Mouse (Mus musculus) embryonic facial prominence, embryonic 15.5 days (tissue): ENCODE data around the gene 5031439G07Rik. TPM values are rescaled to one million over a fixed set of nuclear protein-coding genes. Genes with fewer than 3 reads are reported as not detected.

Experiments
- ATAC-seq: fragments of 200-750 bp; cut with Nextera tagmentation; 2 replicates; pipeline ENCODE4 v1.8.0; 2017; ENCODE audit warnings: low read depth, moderate TSS enrichment; ENCODE audit not compliant: insufficient number of reproducible peaks, low FRiP score, low TSS enrichment
- H3K27ac ChIP-seq: fragments of 300-500 bp; sonication (generic); replicated peaks from 2 replicates; pipeline ENCODE4 v1.5.1; 2015; ENCODE audit warnings: mild to moderate bottlenecking, inconsistent platforms
- H3K27me3 ChIP-seq: fragments of 300-500 bp; sonication (generic); 2 replicates; pipeline ENCODE4 v1.6.1; 2015; ENCODE audit warnings: inconsistent platforms
- H3K36me3 ChIP-seq: fragments of 300-500 bp; sonication (generic); 2 replicates; pipeline ENCODE4 v1.6.1; 2015; ENCODE audit warnings: mild to moderate bottlenecking, inconsistent platforms
- H3K4me1 ChIP-seq: fragments of 300-500 bp; sonication (generic); 2 replicates; pipeline ENCODE4 v1.6.1; 2015; ENCODE audit warnings: inconsistent platforms
- H3K4me2 ChIP-seq: fragments of 300-500 bp; sonication (generic); replicated peaks from 2 replicates; pipeline ENCODE4 v1.6.1; 2015; ENCODE audit warnings: mild to moderate bottlenecking, inconsistent platforms
- H3K4me3 ChIP-seq: fragments of 300-500 bp; sonication (generic); replicated peaks from 2 replicates; pipeline ENCODE4 v1.5.1; 2015; ENCODE audit warnings: mild to moderate bottlenecking, inconsistent platforms
- H3K9ac ChIP-seq: fragments of 300-500 bp; sonication (generic); 2 replicates; pipeline ENCODE4 v1.6.1; 2015; ENCODE audit warnings: inconsistent platforms
- H3K9me3 ChIP-seq: fragments of 300-500 bp; sonication (generic); replicated peaks from 2 replicates; pipeline ENCODE4 v1.6.1; 2016; ENCODE audit warnings: inconsistent platforms
- WGBS: fragments of 180-500 bp; shearing (Covaris S2); methylation state at CpG from one replicate; pipeline ENCODE4 v1.1.7; 2015; 5-methylcytosine and 5-hydroxymethylcytosine counted together
- polyA plus RNA-seq: library from polyadenylated mRNA; unstranded; fragments of >200 nt; fragmentation: Nextera tagmentation; extraction: Ambion mirVana; gene quantifications from 2 replicates; pipeline ENCODE4 v1.2.1, GENCODE M21; 2015

The 5031439G07Rik gene
- polyA plus RNA-seq, 1 experiment from 2014 or later, result 9.1 TPM

DNA sequence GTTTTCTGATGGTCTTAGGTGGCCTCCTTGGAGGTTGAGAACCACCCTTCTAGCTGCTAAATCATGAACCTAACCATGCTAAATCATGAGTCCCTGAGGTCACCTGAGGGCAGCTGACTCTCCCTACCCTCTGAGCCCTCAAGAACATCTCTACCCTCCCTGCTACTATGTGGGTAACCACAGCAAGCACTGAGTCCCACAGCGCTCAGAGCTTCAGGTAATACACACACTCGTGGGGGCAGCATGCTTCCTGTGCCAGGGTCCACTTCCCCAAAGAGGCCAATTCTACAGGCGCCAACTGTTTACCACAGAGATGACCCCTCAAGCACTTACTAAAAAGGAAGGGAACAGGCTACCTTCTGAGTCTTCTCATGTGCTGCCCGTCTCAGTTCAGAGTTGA, 19.8 kb downstream of the 5031439G07Rik start:
- H3K4me2 ChIP-seq, result no peak overlapping the region
- H3K9ac ChIP-seq, result no peak overlapping the region
- H3K27me3 ChIP-seq, result no peaks in the 10 kb centered on the region
- no peak for ATAC-seq
- H3K4me1 ChIP-seq, result peaks cover 6% of the 10 kb centered on the region; the same call in 1 of the 2 replicates
- no peaks in the 10 kb centered on the region for H3K9me3 ChIP-seq
- H3K36me3 ChIP-seq, result no peaks in the 10 kb centered on the region
- no peak overlapping the region for H3K4me3 ChIP-seq
- no peak overlapping the region for H3K27ac ChIP-seq
- WGBS, result 85% methylated on average over 4 of the region's 4 CpGs

DNA sequence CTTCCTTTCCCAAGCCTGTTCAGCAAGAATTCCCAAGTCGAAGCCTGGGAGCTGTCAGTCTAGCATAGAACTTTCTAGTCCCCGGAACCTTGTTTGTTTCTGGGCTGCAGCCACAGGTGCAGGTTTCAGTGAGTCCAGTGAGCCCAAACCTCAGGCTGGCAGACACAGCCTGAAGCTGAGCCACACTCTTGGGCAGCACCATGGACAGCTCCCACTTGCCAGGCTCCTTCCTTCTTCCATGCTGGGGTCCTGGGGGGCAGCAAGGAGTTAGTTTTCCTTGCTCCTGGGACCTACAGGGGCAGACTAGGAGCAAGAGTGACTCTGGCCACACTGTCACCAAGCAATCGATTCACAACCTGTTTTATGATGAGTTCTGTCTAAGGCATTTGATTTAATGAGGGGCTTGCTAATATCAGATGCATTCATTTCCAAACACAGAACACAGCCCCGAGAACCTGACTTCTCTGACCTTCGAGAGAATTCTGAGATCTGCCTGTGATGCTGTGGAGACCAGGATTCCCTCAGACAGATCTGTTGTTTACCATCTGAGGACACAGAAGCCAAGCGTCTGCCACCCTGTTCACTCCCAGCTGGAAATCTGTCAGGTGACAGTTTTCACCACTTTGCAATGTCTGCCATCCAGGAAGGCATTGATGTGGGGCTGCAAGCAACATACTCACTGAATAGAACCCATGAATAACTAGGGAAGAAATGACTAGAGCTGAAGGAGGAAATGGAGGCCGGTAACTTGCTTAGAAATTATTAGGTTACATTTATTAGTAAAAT, 22.6 kb downstream of the 5031439G07Rik start:
- H3K4me3 ChIP-seq, result no peak overlapping the region
- ATAC-seq, result no peak
- H3K4me1 ChIP-seq, result no peaks in the 10 kb centered on the region; the same call in 1 of the 2 replicates
- 64% methylated on average over 7 of the region's 7 CpGs for WGBS
- no peaks in the 10 kb centered on the region for H3K9me3 ChIP-seq
- H3K36me3 ChIP-seq, result no peaks in the 10 kb centered on the region
- H3K4me2 ChIP-seq, result no peak overlapping the region
- H3K27ac ChIP-seq, result no peak overlapping the region
- H3K27me3 ChIP-seq, result no peaks in the 10 kb centered on the region
- H3K9ac ChIP-seq, result no peak overlapping the region

DNA sequence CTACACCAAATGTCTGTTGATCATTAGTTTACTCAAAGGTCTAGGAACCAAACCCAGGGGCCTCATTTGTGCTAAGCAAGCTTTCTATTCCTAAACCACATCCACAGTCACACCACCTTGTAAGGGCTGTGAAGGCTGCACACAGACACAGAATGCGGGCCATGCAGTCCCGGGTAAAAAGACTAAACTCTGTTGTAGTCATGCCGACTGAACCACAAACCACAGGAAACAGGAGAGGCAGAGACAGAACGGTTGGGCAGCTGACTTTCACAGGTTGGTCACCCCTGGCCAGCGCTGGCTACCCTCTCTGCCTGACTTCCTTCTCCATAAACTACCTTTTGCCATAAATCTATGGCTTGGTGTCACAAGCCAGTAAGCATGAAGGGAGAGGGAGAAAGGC, 23.6 kb downstream of the 5031439G07Rik start:
- 70% methylated on average over 5 of the region's 5 CpGs for WGBS

DNA sequence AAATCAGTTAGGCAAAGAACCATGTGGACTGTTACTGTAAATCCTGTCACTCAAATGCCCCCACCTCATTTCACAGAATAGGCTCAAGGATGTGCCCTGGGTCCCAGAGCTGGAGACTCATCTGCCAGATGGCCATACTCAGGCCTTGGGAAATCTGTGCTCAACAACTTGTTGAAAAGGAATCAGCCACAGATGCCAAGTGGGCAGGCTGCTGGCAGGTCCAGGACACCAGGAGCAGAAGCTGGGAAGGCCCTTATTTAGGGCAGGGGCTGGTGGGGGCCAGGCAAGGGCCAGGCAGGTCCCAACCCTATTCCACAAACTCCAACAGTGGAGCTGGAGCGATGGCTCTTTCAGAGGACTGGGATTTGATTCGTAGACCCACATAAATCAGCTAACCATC, 25.8 kb downstream of the 5031439G07Rik start:
- H3K36me3 ChIP-seq, result peaks cover 16% of the 10 kb centered on the region; the same call in 1 of the 2 replicates
- H3K4me1 ChIP-seq, result peaks cover 4% of the 10 kb centered on the region; the same call in 1 of the 2 replicates
- ATAC-seq, result no peak
- 86% methylated on average over 2 of the region's 2 CpGs for WGBS
- H3K9ac ChIP-seq, result no peak overlapping the region
- no peaks in the 10 kb centered on the region for H3K27me3 ChIP-seq
- no peak overlapping the region for H3K4me2 ChIP-seq
- no peak overlapping the region for H3K27ac ChIP-seq
- H3K4me3 ChIP-seq, result no peak overlapping the region
- no peaks in the 10 kb centered on the region for H3K9me3 ChIP-seq

More for the DNA sequence above, 23.6 kb downstream of the 5031439G07Rik start:
- Histone ChIP-seq H3K4me2 (no peak overlapping the region), H3K9me3 (no peaks in the 10 kb centered on the region), H3K36me3 (peaks cover 5% of the 10 kb centered on the region; the same call in 1 of the 2 replicates), H3K4me1 (no peaks in the 10 kb centered on the region; the same call in 1 of the 2 replicates), H3K27ac (no peak overlapping the region), H3K4me3 (no peak overlapping the region), H3K27me3 (no peaks in the 10 kb centered on the region), H3K9ac (no peak overlapping the region)
- no peak for ATAC-seq

DNA sequence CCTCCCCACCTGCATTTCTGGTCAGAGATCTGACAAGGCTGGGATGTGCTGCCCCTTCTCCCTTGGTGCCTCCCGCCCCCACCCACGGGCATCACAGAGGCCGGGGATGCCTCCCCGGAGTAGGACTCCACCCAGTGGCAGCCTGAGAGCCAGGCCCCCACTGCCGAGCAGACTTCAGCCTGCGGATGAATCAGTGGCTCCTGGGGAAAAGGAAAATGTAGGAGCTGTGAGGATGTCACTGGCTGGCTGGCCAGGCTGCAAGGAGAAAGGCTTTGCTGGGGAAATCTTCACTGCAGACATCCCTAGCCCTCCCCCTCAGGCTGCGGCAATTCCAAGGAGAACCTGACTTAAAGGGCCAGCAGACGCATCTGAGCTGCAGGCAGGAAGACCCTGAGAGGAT, 27.7 kb downstream of the 5031439G07Rik start:
- no peaks in the 10 kb centered on the region for H3K27me3 ChIP-seq
- H3K4me1 ChIP-seq, result peaks cover 4% of the 10 kb centered on the region; the same call in 1 of the 2 replicates
- no peak overlapping the region for H3K27ac ChIP-seq
- H3K9ac ChIP-seq, result no peak overlapping the region
- 22% methylated on average over 8 of the region's 8 CpGs for WGBS
- ATAC-seq, result no peak
- peaks cover 20% of the 10 kb centered on the region; the same call in 1 of the 2 replicates for H3K36me3 ChIP-seq
- H3K4me3 ChIP-seq, result no peak overlapping the region
- no peak overlapping the region for H3K4me2 ChIP-seq
- no peaks in the 10 kb centered on the region for H3K9me3 ChIP-seq

DNA sequence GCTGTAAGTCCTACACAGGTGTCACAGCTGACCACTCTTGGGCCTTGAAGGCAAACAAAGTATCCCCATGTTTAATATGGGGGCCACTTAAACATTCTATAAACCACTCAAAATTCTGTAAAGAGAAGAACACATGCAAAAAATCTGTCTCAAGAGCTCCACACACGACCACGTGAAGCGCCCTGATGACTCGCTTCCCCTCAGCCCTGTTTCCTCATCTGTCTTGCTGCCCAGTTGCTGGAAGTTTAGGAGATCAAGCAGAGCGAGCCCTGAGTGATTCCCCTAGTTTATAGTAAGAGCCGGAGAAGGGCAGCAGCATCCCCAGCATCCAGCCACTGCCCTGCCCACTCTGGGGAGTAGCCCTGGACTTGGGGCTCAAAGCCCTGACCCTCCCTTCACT, 28.5 kb downstream of the 5031439G07Rik start:
- no peak overlapping the region for H3K4me2 ChIP-seq
- no peak overlapping the region for H3K4me3 ChIP-seq
- peaks cover 4% of the 10 kb centered on the region; the same call in 1 of the 2 replicates for H3K4me1 ChIP-seq
- WGBS, result 76% methylated on average over 6 of the region's 6 CpGs
- peaks cover 28% of the 10 kb centered on the region; the same call in 1 of the 2 replicates for H3K36me3 ChIP-seq
- no peak overlapping the region for H3K9ac ChIP-seq
- ATAC-seq, result no peak
- no peaks in the 10 kb centered on the region for H3K9me3 ChIP-seq
- no peak overlapping the region for H3K27ac ChIP-seq
- no peaks in the 10 kb centered on the region for H3K27me3 ChIP-seq

DNA sequence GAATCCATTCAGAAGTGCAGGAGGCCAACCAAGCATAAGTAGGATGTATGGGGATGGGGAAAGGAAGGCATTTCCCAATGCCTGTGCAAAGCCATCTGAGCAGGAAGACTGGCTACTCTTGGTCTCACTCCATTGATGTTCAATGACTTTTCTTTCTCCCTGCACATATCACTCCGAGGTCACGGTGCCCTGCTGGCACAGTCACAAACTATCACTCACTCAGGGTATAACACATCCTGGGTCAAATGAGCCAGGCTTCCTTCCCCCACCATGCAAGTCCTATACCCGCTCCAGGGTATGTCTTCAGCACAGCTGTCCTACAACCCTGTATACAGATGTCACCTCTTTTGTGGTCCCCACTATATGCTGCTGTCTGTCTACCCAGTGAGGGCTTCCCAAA, 30.0 kb downstream of the 5031439G07Rik start:
- Histone ChIP-seq H3K27me3 (no peaks in the 10 kb centered on the region), H3K9me3 (no peaks in the 10 kb centered on the region), H3K4me1 (peaks cover 4% of the 10 kb centered on the region; the same call in 1 of the 2 replicates), H3K4me3 (no peak overlapping the region), H3K36me3 (peaks cover 40% of the 10 kb centered on the region; the same call in 1 of the 2 replicates), H3K4me2 (no peak overlapping the region), H3K9ac (no peak overlapping the region), H3K27ac (no peak overlapping the region)
- 90% methylated on average over 3 of the region's 3 CpGs for WGBS
- ATAC-seq, result no peak

DNA sequence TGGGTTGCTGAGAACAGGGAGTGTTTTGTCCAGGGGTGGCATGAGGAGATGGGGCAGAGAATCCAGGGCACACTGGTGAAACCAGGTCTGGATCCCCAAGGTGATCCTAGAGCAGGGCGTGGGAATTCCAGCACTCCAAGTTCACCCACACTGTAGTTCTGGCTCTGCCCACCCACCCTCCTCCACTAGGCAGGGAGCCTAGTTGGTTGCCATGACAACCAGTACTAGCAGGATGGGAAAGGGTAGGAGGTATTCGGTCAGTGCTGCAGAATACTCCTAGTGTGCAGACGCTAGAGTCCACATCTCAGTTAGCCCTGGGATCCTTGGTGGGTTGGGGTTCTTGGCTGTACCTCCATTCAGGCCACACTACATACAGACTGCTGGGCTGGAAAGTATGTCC, 30.5 kb downstream of the 5031439G07Rik start:
- no peak overlapping the region for H3K4me3 ChIP-seq
- H3K27me3 ChIP-seq, result no peaks in the 10 kb centered on the region
- no peak overlapping the region for H3K4me2 ChIP-seq
- WGBS, result 43% methylated on average over 3 of the region's 3 CpGs
- H3K9me3 ChIP-seq, result no peaks in the 10 kb centered on the region
- no peak overlapping the region for H3K27ac ChIP-seq
- H3K4me1 ChIP-seq, result peaks cover 4% of the 10 kb centered on the region; the same call in 1 of the 2 replicates
- no peak for ATAC-seq
- peaks cover 43% of the 10 kb centered on the region; the same call in 1 of the 2 replicates for H3K36me3 ChIP-seq
- no peak overlapping the region for H3K9ac ChIP-seq

DNA sequence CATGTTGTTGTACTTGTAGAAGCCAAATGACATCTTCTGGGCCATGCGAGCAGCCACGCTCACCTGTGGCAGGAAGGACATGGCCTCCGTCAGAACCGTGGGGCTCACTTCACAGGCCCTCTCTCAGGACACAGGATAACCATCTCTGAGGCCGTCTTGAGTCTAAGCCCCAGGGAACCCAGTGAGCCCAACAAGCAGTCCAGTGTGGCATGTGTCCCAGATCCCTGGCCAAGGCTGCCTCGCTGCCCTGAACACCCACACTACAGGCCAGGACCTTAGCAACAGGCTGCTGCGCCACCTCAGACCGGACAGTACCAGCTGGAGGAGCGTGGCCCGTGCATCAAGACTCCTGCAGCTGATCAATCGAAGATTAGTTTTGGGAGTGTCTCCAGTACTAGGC, 35.1 kb downstream of the 5031439G07Rik start:
- Histone ChIP-seq H3K9me3 (no peaks in the 10 kb centered on the region), H3K4me1 (0 out of 2 replicates have a peak, but pooled peaks cover 2% of the 10 kb centered on the region), H3K27ac (no peak overlapping the region), H3K4me3 (no peak overlapping the region), H3K4me2 (no peak overlapping the region), H3K9ac (no peak overlapping the region), H3K27me3 (no peaks in the 10 kb centered on the region), H3K36me3 (peaks cover 73% of the 10 kb centered on the region)
- 92% methylated on average over 11 of the region's 11 CpGs for WGBS
- no peak for ATAC-seq

DNA sequence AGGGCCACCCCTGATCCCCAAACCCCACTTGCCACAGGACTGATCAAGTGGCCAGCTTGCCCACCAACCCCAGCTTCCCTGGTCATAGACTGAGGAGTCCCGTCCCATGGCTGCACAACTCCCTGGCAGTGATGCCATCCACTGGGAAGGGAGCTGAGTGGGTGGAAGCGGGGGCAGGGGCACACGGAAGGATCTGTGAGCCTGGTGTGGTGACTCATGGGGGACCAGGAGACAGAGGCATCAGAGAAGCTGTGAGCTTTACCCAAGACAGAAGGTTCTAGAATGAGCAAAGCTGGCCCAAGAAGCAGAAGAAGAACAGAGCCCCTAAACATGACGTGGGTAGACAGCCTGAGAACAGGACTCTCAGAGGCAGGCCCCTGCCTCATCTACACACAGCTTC, 38.3 kb downstream of the 5031439G07Rik start:
- H3K9me3 ChIP-seq, result no peaks in the 10 kb centered on the region
- no peaks in the 10 kb centered on the region for H3K27me3 ChIP-seq
- no peaks in the 10 kb centered on the region for H3K4me1 ChIP-seq
- H3K27ac ChIP-seq, result no peak overlapping the region
- H3K4me2 ChIP-seq, result no peak overlapping the region
- no peak overlapping the region for H3K4me3 ChIP-seq
- 92% methylated on average over 4 of the region's 4 CpGs for WGBS
- H3K9ac ChIP-seq, result no peak overlapping the region
- ATAC-seq, result no peak
- H3K36me3 ChIP-seq, result peaks cover 61% of the 10 kb centered on the region

DNA sequence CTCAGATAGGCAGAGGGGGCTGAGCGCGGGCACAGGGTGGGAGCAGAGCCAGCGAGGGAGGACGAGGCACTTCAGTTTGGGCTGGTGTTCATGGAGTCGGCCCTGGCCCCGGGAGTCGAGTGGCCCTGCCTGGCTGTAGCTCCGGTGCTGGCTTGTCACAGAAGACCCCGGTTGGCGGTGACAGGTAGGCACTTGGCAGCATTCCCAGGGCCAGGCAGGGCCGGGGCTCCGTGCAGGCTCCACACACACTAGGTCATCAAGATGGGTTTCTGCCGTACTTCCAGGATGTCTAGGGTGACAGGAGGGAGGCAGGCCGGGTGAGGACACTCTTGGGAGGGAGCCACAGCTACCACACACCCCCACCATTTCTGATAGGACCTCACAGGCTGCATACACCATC, 39.4 kb downstream of the 5031439G07Rik start:
- H3K36me3 ChIP-seq, result peaks cover 54% of the 10 kb centered on the region
- 92% methylated on average over 14 of the region's 14 CpGs for WGBS
- no peaks in the 10 kb centered on the region for H3K4me1 ChIP-seq
- no peak overlapping the region for H3K4me2 ChIP-seq
- no peaks in the 10 kb centered on the region for H3K9me3 ChIP-seq
- H3K9ac ChIP-seq, result no peak overlapping the region
- no peak overlapping the region for H3K4me3 ChIP-seq
- no peaks in the 10 kb centered on the region for H3K27me3 ChIP-seq
- H3K27ac ChIP-seq, result no peak overlapping the region
- ATAC-seq, result no peak
